Mouse (Mus musculus) heart, embryonic 12.5 days (tissue): ENCODE results near the gene Gimap5. TPM values are rescaled to one million over a fixed set of nuclear protein-coding genes. Genes with fewer than 3 reads are reported as not detected.

Experiments
- ATAC-seq: fragments of 200-750 bp; cut with Nextera tagmentation; 2 replicates; pipeline ENCODE4 v1.8.0; 2017; ENCODE audit warnings: moderate TSS enrichment, moderate library complexity; ENCODE audit not compliant: insufficient number of reproducible peaks, low FRiP score
- H3K27ac ChIP-seq: fragments of 300-500 bp; sonication (generic); 2 replicates; pipeline ENCODE4 v1.5.1; 2016; ENCODE audit warnings: mild to moderate bottlenecking, moderate library complexity; ENCODE audit not compliant: poor library complexity, severe bottlenecking
- H3K27me3 ChIP-seq: fragments of 300-500 bp; sonication (generic); replicated peaks from 2 replicates; pipeline ENCODE4 v1.6.1; 2016; ENCODE audit warnings: mild to moderate bottlenecking, moderate library complexity
- H3K36me3 ChIP-seq: fragments of 300-500 bp; sonication (generic); 2 replicates; pipeline ENCODE4 v1.6.1; 2016; ENCODE audit warnings: mild to moderate bottlenecking, moderate library complexity
- H3K4me1 ChIP-seq: fragments of 300-500 bp; sonication (generic); replicated peaks from 2 replicates; pipeline ENCODE4 v1.6.1; 2016; ENCODE audit warnings: mild to moderate bottlenecking
- H3K4me2 ChIP-seq: fragments of 300-500 bp; sonication (generic); 2 replicates; pipeline ENCODE4 v1.6.1; 2016; ENCODE audit warnings: mild to moderate bottlenecking, moderate library complexity
- H3K4me3 ChIP-seq: fragments of 300-500 bp; sonication (generic); 2 replicates; pipeline ENCODE4 v1.5.1; 2016; ENCODE audit warnings: mild to moderate bottlenecking
- H3K9ac ChIP-seq: fragments of 300-500 bp; sonication (generic); 2 replicates; pipeline ENCODE4 v1.6.1; 2016; ENCODE audit warnings: mild to moderate bottlenecking, moderate library complexity
- H3K9me3 ChIP-seq: fragments of 300-500 bp; sonication (generic); replicated peaks from 2 replicates; pipeline ENCODE4 v1.6.1; 2016; ENCODE audit warnings: mild to moderate bottlenecking, moderate library complexity
- WGBS: fragments of 180-500 bp; shearing (Covaris S2); methylation state at CpG from one replicate; pipeline ENCODE4 v1.1.7; 2016; 5-methylcytosine and 5-hydroxymethylcytosine counted together
- polyA plus RNA-seq: library from polyadenylated mRNA; unstranded; fragments of >200 nt; fragmentation: Nextera tagmentation; extraction: Ambion mirVana; gene quantifications from 2 replicates; pipeline ENCODE4 v1.2.1, GENCODE M21; 2016

Gene Gimap5
- 5.3 and 6.9 TPM in 2 replicates for polyA plus RNA-seq

DNA sequence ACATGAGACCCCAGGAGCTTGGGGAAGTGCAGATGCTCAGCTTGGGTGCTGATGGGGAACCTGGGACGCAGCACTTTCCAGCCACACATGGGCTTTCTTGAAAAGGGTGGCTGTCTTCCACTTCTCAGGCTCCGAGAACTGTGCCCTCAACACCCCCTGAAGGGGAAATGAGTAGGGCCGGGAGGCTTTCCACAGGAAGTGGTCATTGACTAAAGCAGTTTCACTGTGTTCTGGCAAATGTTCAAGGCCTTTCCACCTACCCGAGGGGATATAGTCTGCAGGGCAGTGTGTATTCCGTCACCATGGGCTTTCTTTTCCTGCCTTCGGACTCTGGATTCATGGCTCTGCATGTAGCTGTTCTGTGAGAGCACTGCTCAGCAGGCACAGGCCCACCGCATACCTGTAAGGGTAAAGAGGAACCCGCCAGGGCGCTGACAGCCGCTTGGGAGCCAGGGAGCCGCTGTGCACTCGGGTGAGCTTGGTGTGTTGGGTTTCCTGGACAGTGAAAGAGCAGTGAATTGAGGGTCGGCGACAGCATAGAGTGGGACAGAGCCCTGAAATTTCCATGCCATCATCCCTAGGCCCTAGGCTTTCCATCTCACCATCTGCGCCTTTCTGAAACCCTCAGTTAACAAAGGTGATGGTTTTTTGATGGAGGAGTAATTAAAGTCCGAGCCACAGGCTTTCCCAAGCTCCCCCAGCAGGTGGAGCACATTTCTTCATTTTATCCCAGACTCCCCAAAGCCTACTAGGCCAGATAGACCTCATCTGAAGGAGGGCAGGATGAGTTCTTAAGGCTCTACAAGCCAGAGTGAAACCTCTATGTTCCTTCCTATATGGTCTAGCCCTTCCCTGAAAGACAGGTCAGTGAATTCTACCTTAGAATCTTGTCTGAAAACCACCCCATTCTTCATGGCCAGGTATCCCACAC, at the start of gene Gimap5:
TSS of gene Gimap5 (plus strand) at position 239 of the 931 bp plus-strand sequence.
- peak within 1 kb of the TSS; percentile 50 for H3K4me2 ChIP-seq
- H3K27me3 ChIP-seq, result peaks cover 33% of the 10 kb centered on the region
- WGBS, result 30% methylated on average over 16 of the region's 16 CpGs
- H3K9ac ChIP-seq, result peak within 1 kb of the TSS; percentile 48; the same call in 1 of the 2 replicates
- H3K9me3 ChIP-seq, result no peaks in the 10 kb centered on the region
- H3K36me3 ChIP-seq, result no peaks in the 10 kb centered on the region
- ATAC-seq, result peak; percentile 72
- H3K4me1 ChIP-seq, result peaks cover 21% of the 10 kb centered on the region
- H3K27ac ChIP-seq, result peak within 1 kb of the TSS; percentile 88
- peak within 1 kb of the TSS; percentile 30 for H3K4me3 ChIP-seq

DNA sequence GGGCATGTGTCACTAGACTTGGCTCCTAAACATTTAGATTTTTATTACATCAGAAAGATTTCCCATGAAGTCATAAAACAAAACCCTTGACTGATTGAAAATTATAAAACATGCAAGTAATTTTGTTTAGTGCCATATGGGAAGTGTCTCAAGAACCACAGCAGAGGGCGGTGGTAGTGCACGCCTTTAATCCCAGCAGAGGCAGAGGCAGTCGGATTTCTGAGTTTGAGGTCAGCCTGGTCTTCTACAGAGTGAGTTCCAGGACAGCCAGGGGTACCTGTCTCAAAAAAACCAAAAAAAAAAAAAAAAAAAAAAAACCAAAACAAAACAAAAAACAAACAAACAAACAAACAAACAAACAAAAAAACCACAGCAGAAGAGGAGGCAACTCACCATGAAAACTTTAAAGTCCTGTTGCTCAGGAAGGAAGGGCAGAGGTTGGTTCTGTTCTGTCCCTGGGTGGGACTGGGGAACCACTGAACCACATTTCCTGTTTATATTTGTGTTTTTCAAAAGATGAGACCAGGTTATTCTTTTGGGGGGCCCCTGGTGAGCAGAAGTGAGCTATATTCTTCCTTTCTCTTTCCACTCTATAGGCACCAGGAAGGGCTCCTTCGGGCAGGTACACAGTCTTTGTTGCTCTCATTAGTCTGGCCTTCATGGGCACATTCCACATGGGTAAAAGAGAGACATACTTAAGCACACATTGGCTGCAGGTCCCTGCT, 49.0 kb upstream of the Gimap5 start:
- H3K27me3 ChIP-seq, result no peaks in the 10 kb centered on the region
- H3K9ac ChIP-seq, result no peak overlapping the region
- WGBS, result 80% methylated on average over 4 of the region's 4 CpGs
- peaks cover 5% of the 10 kb centered on the region; the same call in 1 of the 2 replicates for H3K9me3 ChIP-seq
- no peaks in the 10 kb centered on the region for H3K36me3 ChIP-seq
- peaks cover 3% of the 10 kb centered on the region; the same call in 1 of the 2 replicates for H3K4me1 ChIP-seq
- no peak overlapping the region for H3K4me2 ChIP-seq
- no peak for ATAC-seq
- H3K4me3 ChIP-seq, result no peak overlapping the region
- H3K27ac ChIP-seq, result no peak overlapping the region

DNA sequence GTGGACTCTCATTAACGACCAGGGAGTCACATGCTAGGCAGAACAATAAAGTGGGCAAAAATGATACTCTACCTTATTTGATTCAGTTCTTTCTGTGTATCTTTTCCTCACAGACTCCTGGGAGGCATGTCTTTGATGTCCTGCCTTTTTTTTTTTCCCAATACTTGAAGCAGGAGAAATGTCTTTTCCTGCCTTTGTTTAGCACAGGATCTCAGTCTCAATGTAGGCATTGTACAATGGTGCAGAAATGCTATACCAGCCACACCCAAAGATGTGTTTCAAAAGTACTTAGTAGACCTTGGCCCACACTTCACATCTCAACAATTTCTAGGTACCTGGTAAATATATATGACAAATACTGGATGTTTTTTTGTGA, 48.5 kb upstream of the Gimap5 start:
- Histone ChIP-seq H3K4me3 (no peak overlapping the region), H3K4me1 (peaks cover 3% of the 10 kb centered on the region; the same call in 1 of the 2 replicates), H3K27me3 (no peaks in the 10 kb centered on the region), H3K9me3 (peaks cover 5% of the 10 kb centered on the region; the same call in 1 of the 2 replicates), H3K9ac (no peak overlapping the region), H3K36me3 (peaks cover 4% of the 10 kb centered on the region; the same call in 1 of the 2 replicates), H3K4me2 (no peak overlapping the region), H3K27ac (no peak overlapping the region)
- no peak for ATAC-seq
- WGBS, result 37% methylated on average over 1 of the region's 1 CpGs

DNA sequence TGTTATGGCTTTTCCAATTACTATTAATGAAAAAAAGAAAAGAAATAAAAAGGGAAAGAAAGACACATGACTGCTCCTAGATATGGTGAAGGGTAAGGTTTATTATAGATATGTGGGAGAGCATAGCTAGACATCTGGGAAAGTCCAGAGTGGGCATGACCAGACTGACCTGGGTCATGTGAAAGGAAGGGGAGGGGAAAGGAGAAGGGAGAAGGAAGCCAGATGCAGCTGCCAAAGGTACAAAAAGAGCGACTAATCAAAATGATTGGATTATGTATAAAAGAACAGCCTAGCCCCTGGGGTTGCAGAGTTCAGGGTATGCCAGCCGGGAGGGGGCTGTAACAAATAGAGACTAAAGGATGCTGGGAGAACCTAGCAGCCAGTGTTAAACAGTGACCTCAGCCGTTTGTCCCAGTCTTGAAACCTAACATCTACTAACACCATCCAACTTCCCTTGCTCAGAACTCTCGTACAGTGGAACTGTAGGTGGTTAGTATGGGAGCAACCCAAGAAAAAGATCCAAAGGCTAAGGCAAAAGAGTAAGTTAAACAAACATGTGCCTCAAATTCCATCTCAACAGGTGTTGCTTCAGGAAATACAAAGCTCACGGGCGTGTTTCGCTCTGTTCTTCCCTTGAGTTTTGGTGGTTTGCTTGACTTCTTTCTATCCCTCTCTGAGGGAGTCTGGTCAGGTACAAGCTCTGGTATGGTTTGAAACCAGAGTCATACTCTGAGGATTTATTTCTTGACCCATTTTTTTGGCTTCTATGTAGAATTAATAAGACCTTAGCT, 47.7 kb upstream of the Gimap5 start:
- H3K4me2 ChIP-seq, result no peak overlapping the region
- peaks cover 8% of the 10 kb centered on the region; the same call in 1 of the 2 replicates for H3K36me3 ChIP-seq
- peaks cover 5% of the 10 kb centered on the region; the same call in 1 of the 2 replicates for H3K9me3 ChIP-seq
- no peak overlapping the region; the same call in 1 of the 2 replicates for H3K27ac ChIP-seq
- peaks cover 3% of the 10 kb centered on the region; the same call in 1 of the 2 replicates for H3K4me1 ChIP-seq
- no peak overlapping the region for H3K4me3 ChIP-seq
- WGBS, result 81% methylated on average over 7 of the region's 7 CpGs
- no peaks in the 10 kb centered on the region for H3K27me3 ChIP-seq
- H3K9ac ChIP-seq, result no peak overlapping the region
- ATAC-seq, result no peak

DNA sequence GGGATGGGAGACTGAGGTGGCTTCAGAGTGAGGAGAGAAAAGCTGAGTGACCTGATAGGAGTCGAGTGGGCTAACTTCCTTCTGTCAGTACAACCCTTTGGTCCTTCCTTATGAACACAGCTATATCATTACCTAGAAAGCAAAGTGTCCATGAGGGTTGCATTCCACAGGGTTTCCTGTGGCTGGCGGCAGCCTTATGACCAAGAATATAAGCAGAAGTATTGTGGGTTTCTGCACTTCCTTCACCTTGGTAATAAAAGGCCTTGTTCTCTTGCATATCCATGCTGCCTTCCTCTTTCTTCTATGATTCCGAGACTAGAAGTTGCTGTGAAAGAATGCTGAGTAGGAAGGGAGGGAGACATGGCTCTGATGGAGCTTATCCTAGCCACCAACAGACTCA, 47.1 kb upstream of the Gimap5 start:
- no peak for ATAC-seq
- H3K27ac ChIP-seq, result 0 out of 2 replicates have a peak overlapping the region, but pooled peaks have one; percentile 12
- peaks cover 5% of the 10 kb centered on the region; the same call in 1 of the 2 replicates for H3K9me3 ChIP-seq
- H3K4me2 ChIP-seq, result no peak overlapping the region
- WGBS, result 51% methylated on average over 3 of the region's 3 CpGs
- peaks cover 8% of the 10 kb centered on the region; the same call in 1 of the 2 replicates for H3K36me3 ChIP-seq
- H3K4me3 ChIP-seq, result no peak overlapping the region
- H3K9ac ChIP-seq, result no peak overlapping the region
- peaks cover 3% of the 10 kb centered on the region; the same call in 1 of the 2 replicates for H3K4me1 ChIP-seq
- H3K27me3 ChIP-seq, result no peaks in the 10 kb centered on the region

DNA sequence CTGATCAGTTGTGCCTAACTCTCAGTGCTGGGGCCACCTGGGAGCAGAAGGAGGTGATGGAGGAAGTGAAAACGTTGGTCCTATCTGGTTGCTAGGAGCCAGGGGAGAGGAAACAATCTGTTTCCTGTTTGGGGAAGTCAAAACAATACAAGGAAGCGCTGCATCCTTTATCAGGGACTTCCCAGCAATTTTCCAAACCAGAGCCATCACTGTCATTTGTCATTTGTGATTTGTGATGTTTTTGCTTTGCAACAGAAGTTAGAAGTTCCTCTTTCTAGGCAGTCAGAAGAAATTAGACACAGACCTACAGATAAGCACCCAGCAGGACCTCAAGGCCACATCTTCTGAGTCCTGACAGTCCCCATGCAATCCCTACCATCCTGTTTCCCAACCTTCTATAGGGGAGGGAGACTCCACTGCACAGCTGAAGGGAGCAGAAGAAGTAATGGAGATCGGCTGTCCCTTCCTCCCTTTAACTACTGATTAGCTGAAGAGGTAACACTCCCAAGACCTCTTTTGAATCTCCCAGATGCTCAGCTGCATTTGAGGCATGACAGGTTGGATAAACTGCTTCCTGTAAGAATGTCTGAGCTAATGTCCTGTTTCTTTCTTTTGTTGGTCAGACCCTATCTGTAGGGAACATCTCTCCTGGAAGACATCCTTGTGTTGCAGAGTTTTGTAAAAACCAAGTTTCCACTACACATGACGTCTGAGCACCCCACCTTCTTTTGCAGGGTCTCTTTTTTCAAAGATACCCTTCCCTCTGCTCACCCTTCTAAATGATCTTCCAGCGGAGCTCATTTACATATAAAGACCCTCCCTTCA, 45.5 kb upstream of the Gimap5 start:
- no peak overlapping the region for H3K9ac ChIP-seq
- WGBS, result 25% methylated on average over 5 of the region's 5 CpGs
- peaks cover 3% of the 10 kb centered on the region; the same call in 1 of the 2 replicates for H3K4me1 ChIP-seq
- peaks cover 8% of the 10 kb centered on the region; the same call in 1 of the 2 replicates for H3K36me3 ChIP-seq
- no peak overlapping the region for H3K4me2 ChIP-seq
- H3K27ac ChIP-seq, result peak overlapping the region; percentile 80
- no peak overlapping the region for H3K4me3 ChIP-seq
- H3K27me3 ChIP-seq, result no peaks in the 10 kb centered on the region
- H3K9me3 ChIP-seq, result no peaks in the 10 kb centered on the region
- peak; percentile 77 for ATAC-seq

DNA sequence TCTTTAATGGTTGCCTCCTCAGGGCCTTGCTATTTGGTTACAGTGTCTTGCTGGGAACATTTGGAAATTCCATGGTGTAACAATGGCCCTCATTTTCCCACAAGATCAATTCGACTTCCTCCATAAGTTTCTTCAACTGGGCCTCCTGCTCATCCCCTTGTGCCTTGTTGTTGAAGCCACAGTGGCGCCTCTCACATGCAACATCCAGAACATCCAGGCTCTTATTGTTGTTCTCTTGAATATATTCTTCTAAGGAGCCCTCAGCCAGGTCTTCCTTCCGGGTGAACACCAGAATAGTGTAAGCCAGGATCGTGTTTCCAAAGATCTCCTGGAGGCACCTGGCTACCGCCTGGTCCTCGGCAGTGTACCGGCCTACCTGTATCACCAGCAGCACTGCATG, 43.9 kb upstream of the Gimap5 start:
- Histone ChIP-seq H3K27ac (peak overlapping the region; percentile 74), H3K27me3 (no peaks in the 10 kb centered on the region), H3K9ac (no peak overlapping the region), H3K4me3 (no peak overlapping the region), H3K36me3 (peaks cover 8% of the 10 kb centered on the region; the same call in 1 of the 2 replicates), H3K4me2 (no peak overlapping the region), H3K9me3 (no peaks in the 10 kb centered on the region), H3K4me1 (peaks cover 3% of the 10 kb centered on the region; the same call in 1 of the 2 replicates)
- ATAC-seq, result no peak
- WGBS, result 77% methylated on average over 7 of the region's 7 CpGs

DNA sequence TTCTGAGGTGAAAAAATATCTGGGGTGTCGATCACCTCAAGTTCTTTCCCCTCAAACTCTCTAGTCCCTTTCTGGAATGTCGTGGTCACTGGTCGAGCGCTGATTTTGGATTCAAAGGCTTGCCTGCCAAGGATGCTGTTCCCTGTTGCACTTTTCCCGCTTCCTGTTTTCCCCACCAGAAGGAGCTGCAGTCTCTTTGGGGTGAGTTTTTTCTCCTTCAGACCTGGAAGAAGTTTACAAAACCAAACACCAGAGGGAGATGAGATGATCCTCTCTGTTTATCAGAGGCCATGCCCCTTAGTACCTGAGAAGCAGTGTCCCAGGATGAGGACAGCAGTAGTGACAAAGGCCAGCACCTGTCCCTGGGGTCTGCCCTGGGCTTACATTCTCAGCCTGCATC, 43.4 kb upstream of the Gimap5 start:
- WGBS, result 57% methylated on average over 5 of the region's 5 CpGs
- no peak overlapping the region for H3K9ac ChIP-seq
- ATAC-seq, result no peak
- H3K27me3 ChIP-seq, result no peaks in the 10 kb centered on the region
- H3K27ac ChIP-seq, result peak overlapping the region; percentile 74
- no peak overlapping the region for H3K4me3 ChIP-seq
- no peaks in the 10 kb centered on the region for H3K9me3 ChIP-seq
- peaks cover 3% of the 10 kb centered on the region; the same call in 1 of the 2 replicates for H3K4me1 ChIP-seq
- no peak overlapping the region for H3K4me2 ChIP-seq
- H3K36me3 ChIP-seq, result peaks cover 8% of the 10 kb centered on the region; the same call in 1 of the 2 replicates

DNA sequence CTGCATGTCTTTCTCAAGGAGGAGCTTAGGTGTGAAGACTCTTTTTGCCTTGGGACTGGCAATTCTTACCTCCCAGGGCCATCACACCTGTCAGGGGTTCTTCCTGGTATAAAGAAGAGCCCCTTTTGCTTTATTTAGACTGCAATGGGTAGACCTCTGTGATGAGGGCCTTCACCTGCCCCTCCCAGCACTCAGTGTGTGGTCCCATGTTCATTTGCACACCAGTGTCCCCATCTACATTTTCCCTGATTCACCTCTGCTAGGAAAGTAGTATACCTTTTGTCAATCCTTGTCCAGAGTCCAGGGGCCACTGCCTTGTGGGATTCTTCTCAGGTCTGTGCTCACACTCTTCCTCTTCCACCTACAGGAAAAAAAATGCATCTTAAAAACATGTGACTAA, 41.9 kb upstream of the Gimap5 start:
- H3K27me3 ChIP-seq, result no peaks in the 10 kb centered on the region
- H3K36me3 ChIP-seq, result peaks cover 8% of the 10 kb centered on the region; the same call in 1 of the 2 replicates
- H3K4me1 ChIP-seq, result peaks cover 3% of the 10 kb centered on the region; the same call in 1 of the 2 replicates
- ATAC-seq, result no peak
- no peak overlapping the region for H3K27ac ChIP-seq
- no peak overlapping the region for H3K4me3 ChIP-seq
- H3K9ac ChIP-seq, result no peak overlapping the region
- H3K9me3 ChIP-seq, result no peaks in the 10 kb centered on the region
- H3K4me2 ChIP-seq, result no peak overlapping the region

DNA sequence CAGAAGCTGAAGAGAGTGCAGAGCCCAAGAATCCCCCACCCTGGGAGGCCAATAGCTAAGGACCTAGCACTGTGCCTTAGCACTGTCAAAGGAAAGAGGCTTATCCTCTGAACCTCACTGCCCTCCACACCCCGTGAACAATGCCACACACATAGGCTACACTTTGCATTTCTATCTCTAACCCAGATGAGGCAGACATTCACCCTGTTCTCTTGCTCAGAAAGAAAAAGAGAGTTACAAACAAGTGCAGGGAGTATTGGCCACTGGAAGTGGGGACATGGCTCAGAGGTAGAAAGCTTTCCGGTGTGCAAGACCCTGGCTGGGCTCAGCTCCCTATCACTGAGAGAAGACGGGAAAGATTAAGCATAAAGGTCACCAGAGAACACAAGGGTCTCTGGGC, 39.9 kb upstream of the Gimap5 start:
- Histone ChIP-seq H3K4me3 (peak overlapping the region; percentile 19), H3K4me2 (peak overlapping the region; percentile 47), H3K9me3 (no peaks in the 10 kb centered on the region), H3K9ac (no peak overlapping the region), H3K4me1 (no peaks in the 10 kb centered on the region), H3K36me3 (peaks cover 8% of the 10 kb centered on the region; the same call in 1 of the 2 replicates), H3K27ac (peak overlapping the region; percentile 62), H3K27me3 (no peaks in the 10 kb centered on the region)
- no peak for ATAC-seq
- whole genome bisulfite sequencing, result 41% methylated on average over 3 of the region's 3 CpGs
